In genomic region chr12:8973820-8974465, GRCm38 (mm10) we compare ENCODE assay signal across 8 mouse cellular contexts. TPM values are rescaled to one million over a fixed set of nuclear protein-coding genes. Genes with fewer than 3 reads are reported as not detected.
DNase-seq lines count a peak whose midpoint lies in the region; ATAC-seq lines count a peak whose summit lies in the region.

TSS of gene Wdr35 (plus strand) at chr12:8973892.

- H3K36me3 ChIP-seq in intestine, embryonic 16.5 days (ENCODE audit: control insufficient read depth, insufficient read depth, low read length) = no peaks in the 10 kb centered on the region

- H3K4me3 ChIP-seq in intestine, embryonic 16.5 days (ENCODE audit: low read length) = peak within 1 kb of the TSS; percentile 72

- peaks cover 3% of the 10 kb centered on the region; the same call in 1 of the 2 replicates for H3K9me3 ChIP-seq in intestine, embryonic 16.5 days (ENCODE audit: control insufficient read depth, low read length)

- H3K27me3 ChIP-seq in intestine, embryonic 16.5 days (replicated peaks; ENCODE audit: control insufficient read depth, insufficient read depth, low read length) = no peaks in the 10 kb centered on the region

- 0 out of 2 replicates have a peak, but pooled peaks cover 9% of the 10 kb centered on the region for H3K4me1 ChIP-seq in intestine, embryonic 16.5 days (ENCODE audit: control insufficient read depth, insufficient read depth, low read length)

- DNase-seq in adrenal gland, postnatal 10 days = peak; percentile 93
- DNase-seq in embryo, embryonic 9.5 days (ENCODE audit: extremely low spot score) = peak; percentile 87
- peak; percentile 86 to 91 for DNase-seq in gastrocnemius, postnatal 36 days
- peak; percentile 90 to 95 for DNase-seq in left cerebral cortex, postnatal 25 days (ENCODE audit: low spot score in 2 of 2)
- DNase-seq in mesoderm, embryonic 11.5 days (ENCODE audit: low read depth, low spot score) = peak; percentile 85
- DNase-seq in right cerebral cortex, postnatal 25 days = peak; percentile 92
- peak; percentile 87 to 90 for DNase-seq in urinary bladder, postnatal 36 days (ENCODE audit: low spot score in 2 of 2)

- H3K4me2 ChIP-seq in intestine, embryonic 16.5 days (ENCODE audit: low read depth, low read length) = peak within 1 kb of the TSS; percentile 97

- H3K9ac ChIP-seq in intestine, embryonic 16.5 days (ENCODE audit: low read depth, low read length) = peak within 1 kb of the TSS; percentile 71

- peak; percentile 95 for ATAC-seq in intestine, embryonic 16.5 days

- under 1% methylated on average over 45 of the region's 45 CpGs for WGBS in intestine, embryonic 16.5 days

- intact Hi-C loops in gastrocnemius, postnatal 36 days (cut with DNase I) = no loop called here
- intact Hi-C loops in left cerebral cortex, postnatal 25 days (cut with DNase I) = loop anchor here (2.0 kb wide), 1 partner anchor 51 kb away; no protein-coding TSS in a partner anchor

- peak within 1 kb of the TSS; percentile 39 for H3K27ac ChIP-seq in intestine, embryonic 16.5 days (ENCODE audit: low read length)

RNA-seq across cellular contexts. Expression of gene Wdr35, which starts in this region (rescaled TPM):
- 10 to 100 TPM; 12.4 to 15.4 TPM for total RNA-seq in adrenal gland, postnatal 10 days (2021)
- 10 to 100 TPM in 1 of 2 experiments, 1 to 10 TPM in 1; 9.3 to 10.6 TPM for total RNA-seq in gastrocnemius, postnatal 36 days (2021)
- polyA plus RNA-seq in intestine, embryonic 16.5 days (2015; fragmentation: Nextera tagmentation; extraction: Ambion mirVana) = 7.8 and 8.2 TPM in 2 replicates
- 10 to 100 TPM; 44.9 to 46.1 TPM for total RNA-seq in left cerebral cortex, postnatal 25 days (2021)

Comparison
In these comparisons a context has a peak if more than half of its experiments do, and no peak if none do; other contexts are left out.
1. Peak in every context shown above with its lines: DNase-seq, ATAC-seq, H3K4me3 ChIP-seq and H3K27ac ChIP-seq.